Mouse (Mus musculus) right cerebral cortex, adult 2 months (tissue): ENCODE results near the gene Gng11.

Experiments
- DNase-seq, 2 experiments: peaks; one replicate each; pipeline ENCODE4 v3.0.0; 2021 to 2022; ENCODE audit warnings: low spot score in 2 of 2

The Gng11 gene

GRCm38 (mm10) chr6:4003890-4004306 lies at the start of gene Gng11:
TSS of gene Gng11 (plus strand) at chr6:4003904.
- DNase-seq: peak in 1 of 2 experiments; percentile 18

GRCm38 (mm10) chr6:3954969-3955368 lies 48.7 kb upstream of the Gng11 start:
- DNase-seq: no peak

- DNase-seq: peak; percentile 3 to 11
These were observed 35.8 kb upstream of the Gng11 start for GRCm38 (mm10) chr6:3967676-3968626.

- no peak for DNase-seq
These were observed 30.0 kb upstream of the Gng11 start for GRCm38 (mm10) chr6:3973679-3974078.

- DNase-seq: no peak
These were observed 20.9 kb upstream of the Gng11 start for GRCm38 (mm10) chr6:3982661-3983284.

- DNase-seq: no peak
These were observed 15.0 kb upstream of the Gng11 start, which contains the start of gene Tfpi2 for GRCm38 (mm10) chr6:3988750-3989149. TSS of gene Tfpi2 (minus strand) at chr6:3988919.

GRCm38 (mm10) chr6:3993492-3993891 lies 10.2 kb upstream of the Gng11 start, which contains the start of gene Gngt1:
TSS of gene Gngt1 (plus strand) at chr6:3993792.
- DNase-seq: no peak

GRCm38 (mm10) chr6:3998089-3998488 lies 5.6 kb upstream of the Gng11 start:
- DNase-seq: no peak

GRCm38 (mm10) chr6:3999296-3999695 lies 4.4 kb upstream of the Gng11 start:
- no peak for DNase-seq

GRCm38 (mm10) chr6:4000716-4001115 lies 3.0 kb upstream of the Gng11 start:
- no peak for DNase-seq

GRCm38 (mm10) chr6:4003445-4003844 lies 259 bp upstream of the Gng11 start:
- no peak for DNase-seq

GRCm38 (mm10) chr6:4004808-4005207 lies 1.1 kb downstream of the Gng11 start:
- no peak for DNase-seq

GRCm38 (mm10) chr6:4008501-4009040 lies 4.9 kb downstream of the Gng11 start:
- DNase-seq: no peak

GRCm38 (mm10) chr6:4009548-4009947 lies 5.8 kb downstream of the Gng11 start:
- DNase-seq: no peak

GRCm38 (mm10) chr6:4022645-4023044 lies 18.9 kb downstream of the Gng11 start:
- no peak for DNase-seq

GRCm38 (mm10) chr6:4026367-4026766 lies 22.7 kb downstream of the Gng11 start:
- DNase-seq: no peak

- DNase-seq: no peak
These were observed 27.3 kb downstream of the Gng11 start for GRCm38 (mm10) chr6:4030956-4031355.

GRCm38 (mm10) chr6:4041821-4042220 lies 38.1 kb downstream of the Gng11 start:
- DNase-seq: no peak

- no peak for DNase-seq
These were observed 43.5 kb downstream of the Gng11 start for GRCm38 (mm10) chr6:4047200-4047599.

- no peak for DNase-seq
These were observed 49.1 kb downstream of the Gng11 start for GRCm38 (mm10) chr6:4052843-4053242.

- no peak for DNase-seq
These were observed 50.7 kb downstream of the Gng11 start for GRCm38 (mm10) chr6:4054387-4054786.
